Mouse (Mus musculus) thymus, postnatal 14 days (tissue): Measurements from ENCODE around the gene Dmc1.
A peak's percentile ranks its signal among the peaks of the same experiment; 100 is the strongest.

ENCODE experiments used
- DNase-seq: peaks from one replicate; pipeline ENCODE4 v3.0.0; 2021

Gene Dmc1

DNA sequence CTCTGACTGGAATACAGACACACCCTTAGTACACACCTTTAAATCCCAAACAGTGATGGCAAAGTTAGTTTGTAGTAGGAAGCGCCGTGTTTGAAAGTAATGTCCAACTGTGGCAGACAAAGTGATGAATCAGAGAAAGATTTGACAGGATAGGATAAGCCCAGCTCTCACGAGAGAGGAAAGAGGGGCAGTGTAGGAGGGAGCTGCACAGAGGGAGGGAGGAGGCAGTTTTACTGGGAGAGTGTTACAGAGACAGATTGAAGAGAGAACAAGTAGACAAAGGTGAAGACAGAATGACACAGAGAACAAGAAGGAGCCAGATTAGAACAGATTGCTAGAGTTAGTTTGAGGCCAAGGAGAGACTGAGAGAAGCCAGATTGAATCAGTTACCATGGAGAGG, 45.3 kb downstream of the Dmc1 start:
- DNase-seq, result no peak

DNA sequence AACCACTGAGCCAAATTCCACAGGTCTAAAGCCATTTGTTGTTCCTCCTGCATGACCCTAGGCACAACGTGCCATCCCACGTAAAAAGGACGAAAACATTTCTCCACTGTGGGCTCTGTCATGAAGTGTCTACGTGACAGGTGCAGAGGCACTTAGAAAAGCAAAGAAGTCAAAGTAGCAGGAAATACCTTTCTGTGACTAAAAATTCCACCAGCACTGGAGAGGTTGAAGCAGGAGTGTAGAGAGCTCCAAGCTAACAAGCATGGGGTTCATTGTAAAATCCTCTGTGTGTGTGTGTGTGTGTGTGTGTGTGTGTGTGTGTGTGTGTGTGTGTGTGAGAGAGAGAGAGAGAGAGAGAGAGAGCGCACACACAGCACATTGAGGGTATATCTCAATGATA, 52.3 kb downstream of the Dmc1 start:
- no peak for DNase-seq

DNA sequence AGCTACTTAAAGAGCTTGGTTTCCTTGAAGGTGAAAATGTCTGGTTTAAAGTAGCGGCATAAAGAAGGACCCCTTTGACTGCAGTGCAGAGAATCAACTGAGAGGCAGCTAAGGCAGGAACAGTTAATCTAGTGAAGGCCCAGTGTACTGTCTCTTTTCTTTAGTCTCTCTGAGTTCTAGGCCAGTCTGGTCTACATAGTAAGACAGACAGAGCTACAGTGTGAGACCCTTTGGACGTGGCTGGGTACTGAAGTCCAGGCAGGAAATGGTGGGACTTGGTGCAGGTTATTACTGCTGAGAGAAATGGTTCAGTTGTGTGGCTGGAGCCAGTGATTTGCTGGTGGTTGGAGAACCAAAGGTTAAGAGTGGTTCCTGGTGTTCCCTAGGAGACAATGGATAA, 56.7 kb downstream of the Dmc1 start:
- DNase-seq, result no peak

DNA sequence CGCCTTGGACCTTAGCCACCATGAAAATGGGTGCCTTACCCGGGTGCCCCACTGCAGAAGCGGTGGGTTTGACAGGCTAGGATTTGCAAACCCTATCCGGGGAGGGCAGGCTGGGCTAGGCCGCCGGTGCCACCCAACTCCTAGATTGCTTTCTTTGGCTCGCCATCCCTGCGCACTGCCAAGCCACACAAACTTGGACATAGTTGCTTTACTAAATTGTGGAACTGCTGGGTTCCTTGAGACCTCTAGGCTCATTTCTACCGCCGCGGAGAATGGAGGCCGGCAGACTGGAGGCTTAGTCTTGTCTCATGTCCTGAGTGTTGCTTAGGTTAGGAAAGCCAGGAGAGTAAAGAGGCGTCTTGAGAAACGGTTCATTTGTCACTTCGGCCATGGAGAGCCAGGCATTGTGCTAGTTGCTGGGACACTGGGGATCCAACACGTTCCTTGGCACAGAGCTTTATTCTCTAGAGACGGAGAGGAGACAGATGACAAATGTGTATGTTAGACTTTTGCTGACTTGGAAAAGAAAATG, 57.6 kb downstream of the Dmc1 start:
- DNase-seq, result no peak

DNA sequence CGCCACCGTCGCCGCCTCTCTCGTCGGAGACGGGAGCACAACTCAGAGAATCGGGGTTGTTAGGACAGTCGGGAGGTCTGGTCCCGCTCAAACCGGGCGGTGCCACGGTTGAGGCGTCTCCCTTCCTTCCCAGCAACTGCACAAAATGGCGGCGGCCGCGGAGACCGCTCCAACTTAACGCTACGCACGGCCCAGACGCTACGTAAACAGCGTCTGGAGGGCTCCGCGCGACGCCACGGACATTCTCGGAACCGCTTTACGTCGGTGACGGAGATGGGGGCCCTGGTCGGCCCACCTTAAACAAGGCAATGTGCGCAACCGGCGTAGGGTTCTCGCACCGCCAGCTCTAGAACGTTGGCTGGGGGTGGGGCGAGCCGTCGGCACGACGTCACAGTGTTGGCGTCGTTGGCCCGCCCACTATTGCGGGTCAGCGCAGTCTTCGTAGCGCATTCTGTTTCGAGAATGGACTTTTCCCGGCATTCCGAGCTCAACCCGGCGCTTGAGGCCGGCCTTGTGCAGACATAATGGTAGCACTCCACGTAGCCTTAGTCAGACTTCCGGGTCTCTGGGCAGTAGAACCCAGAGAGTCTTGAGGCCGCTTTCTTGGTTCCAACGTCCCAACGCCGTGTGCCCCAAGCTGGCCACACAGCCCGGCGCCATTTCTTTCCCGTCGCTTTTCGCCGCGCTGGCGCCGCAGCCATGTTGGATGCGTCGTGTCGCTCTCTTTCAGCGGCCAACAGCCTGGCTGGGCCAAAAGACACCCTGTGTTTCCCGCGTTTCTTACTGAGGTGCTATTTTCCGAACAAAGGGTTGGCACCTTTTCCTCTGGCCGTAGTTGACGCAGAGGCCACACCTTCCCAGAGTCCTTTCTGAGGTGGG, 58.3 kb downstream of the Dmc1 start, which contains the start of gene Ddx17:
Ddx17 (minus strand) TSS at position 332 of the 879 bp plus-strand sequence.
- DNase-seq, result peak; percentile 98

DNA sequence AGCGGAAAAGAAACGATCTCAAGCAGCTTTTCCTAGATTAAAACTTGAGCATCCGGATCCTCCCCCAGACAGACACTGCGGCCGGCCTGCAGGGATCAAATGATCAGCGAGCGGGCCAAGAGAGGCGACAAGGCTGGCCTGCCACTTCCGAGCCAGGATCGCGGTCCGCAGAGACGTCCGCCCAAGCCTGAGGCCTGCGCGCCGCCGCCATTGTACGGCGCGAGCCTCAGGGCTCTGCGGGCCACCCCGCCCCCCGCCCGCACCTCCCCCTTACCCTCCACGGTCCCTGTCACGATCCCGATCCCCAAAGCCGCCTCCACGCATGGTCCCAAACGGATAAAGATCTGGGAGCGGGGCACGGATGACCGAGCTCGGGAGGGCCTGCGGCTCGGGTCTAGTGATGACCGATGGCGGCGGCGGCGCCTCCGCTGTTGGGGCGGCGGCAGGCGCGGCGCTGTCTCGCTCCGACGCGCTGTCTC, 58.9 kb downstream of the Dmc1 start:
- DNase-seq, result peak; percentile 59

DNA sequence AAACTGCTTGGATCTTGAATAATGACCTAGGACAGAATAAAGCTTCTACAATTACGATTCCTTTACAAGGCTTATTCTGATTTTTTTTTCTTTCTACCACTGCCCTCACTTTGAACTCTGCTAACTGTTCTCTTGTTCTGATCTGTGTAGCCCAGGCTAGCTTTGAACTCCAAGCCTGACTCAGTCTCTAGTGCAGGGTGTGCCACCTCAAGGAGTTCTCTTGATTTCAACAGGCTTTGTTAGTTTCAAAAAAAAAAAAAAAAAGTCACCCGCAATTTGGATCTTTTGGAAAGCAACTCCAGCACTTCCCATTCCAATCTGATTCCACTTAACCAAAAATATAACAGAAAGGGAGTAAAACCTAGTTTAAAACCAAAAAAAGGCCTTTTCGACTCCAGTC, 59.4 kb downstream of the Dmc1 start:
- DNase-seq, result no peak

DNA sequence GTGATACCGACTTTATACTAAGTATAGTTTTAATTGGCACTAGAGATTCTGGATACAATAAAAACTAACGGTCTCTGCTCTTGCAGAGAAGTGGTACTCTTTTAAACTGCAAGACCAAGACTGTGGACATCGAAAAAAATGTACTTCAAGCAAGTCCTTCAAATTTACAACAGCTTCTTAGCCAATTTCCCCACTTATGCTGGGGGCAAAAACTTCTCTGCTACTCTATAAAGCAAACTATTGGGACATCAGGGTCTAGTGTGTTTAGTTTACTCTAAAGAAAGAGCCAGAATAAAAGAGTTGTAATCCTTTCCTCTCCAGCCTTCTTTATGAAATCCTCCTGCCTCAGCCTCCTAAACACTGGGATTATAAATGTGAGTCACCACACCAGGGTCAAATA, 60.9 kb downstream of the Dmc1 start:
- no peak for DNase-seq

DNA sequence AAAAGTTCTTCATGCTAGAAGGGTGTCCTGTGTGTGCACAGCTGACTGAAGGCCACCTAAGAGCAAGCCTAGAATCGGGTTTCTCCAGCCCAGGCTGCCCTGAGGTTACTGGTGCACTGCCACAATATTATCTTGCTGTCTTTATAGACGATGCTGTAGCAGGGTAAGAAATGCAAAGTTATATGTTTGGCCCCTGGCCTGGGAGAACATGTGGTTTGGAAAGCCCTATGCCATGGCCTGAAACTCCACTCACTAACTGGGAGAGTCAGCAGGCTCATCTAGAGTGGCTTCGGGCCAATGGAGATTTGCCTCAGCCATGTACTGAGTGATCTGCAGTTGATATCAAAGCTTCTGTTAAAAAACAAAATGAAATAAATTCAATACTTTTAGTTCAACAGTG, 71.1 kb downstream of the Dmc1 start:
- DNase-seq, result no peak

DNA sequence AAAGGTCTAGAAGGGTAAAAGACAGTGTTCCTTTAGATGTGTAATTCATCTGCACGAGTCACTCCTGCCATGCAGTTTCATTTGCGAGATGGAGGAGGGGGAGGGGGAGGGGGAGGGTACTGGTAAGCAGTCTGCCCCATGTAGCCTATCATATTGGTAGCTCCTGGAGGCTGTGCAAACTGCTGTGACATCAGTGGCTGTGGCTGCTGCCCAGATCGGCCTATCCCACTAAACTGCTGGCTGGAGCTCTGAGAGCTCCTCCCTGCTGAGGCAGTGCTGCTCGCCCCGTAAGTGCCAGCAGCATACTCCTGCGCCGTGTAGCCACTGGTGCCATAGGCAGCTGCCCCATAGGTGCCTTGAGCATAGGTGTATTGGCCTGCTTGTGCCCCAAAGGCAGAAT, 75.0 kb downstream of the Dmc1 start:
- no peak for DNase-seq

DNA sequence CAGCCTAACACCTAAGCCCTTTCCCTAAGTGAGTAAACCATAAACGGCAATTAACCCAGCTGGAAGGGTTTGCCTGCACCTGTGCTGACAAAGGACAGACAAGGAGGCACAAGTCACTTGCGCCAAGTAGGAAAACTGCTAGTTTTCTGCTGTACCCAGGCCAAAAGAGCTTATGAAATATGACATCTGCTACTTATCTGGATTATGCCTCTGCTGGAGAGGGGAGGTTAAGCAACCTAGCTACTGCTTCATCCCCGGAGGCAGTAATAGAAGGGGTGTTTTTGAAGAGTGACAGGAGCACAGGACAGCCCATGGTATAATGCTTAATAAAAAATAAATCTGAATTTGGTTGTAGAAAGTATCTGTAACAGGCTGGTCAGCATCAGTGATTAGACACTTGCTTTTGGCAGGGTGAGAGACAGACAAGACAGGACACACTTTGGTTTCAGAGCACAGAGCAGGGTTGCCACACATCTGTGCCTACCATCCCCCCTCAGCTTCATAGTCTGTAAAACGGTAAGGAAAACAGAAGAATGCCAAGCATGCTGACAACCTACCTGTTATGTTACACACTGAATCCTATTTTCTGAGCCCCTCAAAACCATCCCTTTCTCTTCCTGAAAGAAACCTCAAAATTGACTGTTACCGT, 76.8 kb downstream of the Dmc1 start:
- DNase-seq, result no peak

DNA sequence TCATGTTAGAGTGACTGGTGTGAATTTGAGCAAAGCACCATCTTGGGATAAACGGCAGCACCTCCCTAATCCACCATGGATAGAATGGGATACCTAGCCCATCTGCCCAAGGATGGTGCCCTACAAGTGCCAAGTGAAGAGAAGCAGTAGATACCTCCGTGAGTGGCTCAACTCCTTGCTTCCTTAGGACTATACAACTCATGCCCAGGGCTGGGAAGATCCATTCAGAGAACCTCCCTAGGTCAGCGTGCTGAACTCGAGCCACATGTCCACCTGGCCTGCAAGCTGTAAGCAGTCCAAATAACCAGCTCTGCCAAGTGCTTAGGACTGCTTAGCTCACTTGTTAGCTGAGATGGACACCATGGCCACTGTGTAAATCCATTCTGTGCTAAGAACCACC, 77.7 kb downstream of the Dmc1 start:
- DNase-seq, result no peak

DNA sequence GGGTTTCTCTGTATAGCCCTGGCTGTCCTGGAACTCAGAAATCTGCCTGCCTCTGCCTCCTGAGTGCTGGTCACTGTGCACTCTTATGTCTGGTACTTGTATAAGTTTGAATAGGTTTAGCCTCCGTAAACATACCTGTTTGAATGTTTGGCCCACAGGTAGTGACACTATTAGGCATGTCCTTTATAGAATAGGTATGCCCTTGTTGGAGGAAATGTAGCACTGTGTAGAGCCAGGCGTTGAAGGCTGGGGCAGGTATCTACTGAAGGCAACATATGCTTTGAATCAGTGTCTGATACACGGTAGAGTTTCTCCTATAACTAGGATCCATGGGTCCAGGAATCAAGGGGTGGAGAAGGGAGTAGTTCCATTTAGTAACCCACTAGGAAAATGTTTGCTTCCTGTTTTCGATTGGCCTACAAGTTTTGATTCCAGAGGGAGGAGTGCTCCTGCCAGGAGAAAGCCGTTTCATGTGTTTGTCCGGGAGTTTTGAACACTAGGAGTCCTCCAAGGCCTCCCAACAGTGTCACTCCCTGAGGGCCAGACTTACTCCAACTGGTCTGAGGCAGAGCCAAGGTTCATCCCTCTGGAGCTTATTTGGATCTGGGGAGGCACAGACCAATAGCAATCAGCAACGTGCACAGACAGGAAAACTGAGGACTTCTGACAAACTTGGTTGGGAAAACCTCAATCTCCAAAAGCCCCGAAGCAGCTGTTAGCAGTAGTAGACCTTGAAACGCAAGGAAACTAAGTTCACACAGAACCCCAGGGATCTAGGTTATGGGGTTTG, 78.7 kb downstream of the Dmc1 start:
- no peak for DNase-seq

DNA sequence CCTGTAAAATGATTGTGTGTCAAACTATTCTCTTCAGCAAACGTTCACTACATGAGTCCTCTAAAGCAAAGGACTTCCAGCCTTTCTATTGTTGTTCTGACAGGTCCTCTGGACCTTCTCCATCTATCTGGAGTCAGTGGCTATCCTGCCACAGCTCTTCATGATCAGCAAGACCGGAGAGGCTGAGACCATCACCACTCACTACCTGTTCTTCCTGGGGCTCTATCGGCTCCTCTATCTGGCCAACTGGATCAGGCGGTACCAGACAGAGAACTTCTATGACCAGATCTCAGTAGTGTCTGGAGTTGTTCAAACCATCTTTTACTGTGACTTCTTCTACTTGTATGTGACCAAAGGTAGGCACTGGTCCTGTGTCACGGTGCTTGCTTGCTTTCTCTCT, 79.3 kb downstream of the Dmc1 start:
- no peak for DNase-seq

DNA sequence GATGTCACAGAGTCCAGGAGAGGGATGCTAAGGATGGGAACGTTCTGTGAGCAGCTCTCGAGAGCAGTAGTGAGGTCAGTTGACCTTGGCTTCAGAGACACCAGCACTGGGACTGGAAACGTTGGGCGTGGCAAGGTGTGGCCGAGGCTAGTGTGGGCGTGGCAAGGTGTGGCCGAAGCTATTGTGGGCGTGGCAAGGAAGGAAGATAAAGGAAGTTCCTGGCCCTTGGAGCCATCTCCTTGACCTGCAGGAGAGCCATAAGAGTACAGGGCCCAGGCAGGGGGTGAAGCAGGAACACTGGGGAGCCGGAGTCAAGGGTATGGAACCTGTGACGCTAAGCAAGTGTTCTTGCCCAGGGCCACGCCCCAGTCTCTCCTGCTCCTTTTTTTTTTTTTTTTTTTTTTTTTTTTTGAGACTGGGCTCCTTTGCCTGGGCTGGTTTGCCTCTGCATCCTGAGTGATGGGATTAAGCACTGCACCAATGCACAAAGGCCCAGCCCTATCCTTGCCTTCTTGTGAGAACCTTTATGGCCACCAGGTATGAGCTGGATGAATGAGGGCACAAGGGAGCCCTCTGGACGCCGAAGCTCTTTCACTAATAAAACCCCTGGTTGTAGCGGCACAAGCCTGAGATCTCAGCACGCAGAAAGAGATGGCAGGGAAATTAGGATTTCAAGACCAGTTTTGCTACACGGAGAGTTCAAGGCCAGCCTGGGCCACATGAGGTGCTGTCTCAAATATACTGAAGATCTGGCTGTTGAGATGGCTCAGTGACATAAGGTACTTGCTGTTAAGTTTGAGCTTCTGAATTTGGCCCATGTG, 85.3 kb downstream of the Dmc1 start:
- DNase-seq, result no peak

DNA sequence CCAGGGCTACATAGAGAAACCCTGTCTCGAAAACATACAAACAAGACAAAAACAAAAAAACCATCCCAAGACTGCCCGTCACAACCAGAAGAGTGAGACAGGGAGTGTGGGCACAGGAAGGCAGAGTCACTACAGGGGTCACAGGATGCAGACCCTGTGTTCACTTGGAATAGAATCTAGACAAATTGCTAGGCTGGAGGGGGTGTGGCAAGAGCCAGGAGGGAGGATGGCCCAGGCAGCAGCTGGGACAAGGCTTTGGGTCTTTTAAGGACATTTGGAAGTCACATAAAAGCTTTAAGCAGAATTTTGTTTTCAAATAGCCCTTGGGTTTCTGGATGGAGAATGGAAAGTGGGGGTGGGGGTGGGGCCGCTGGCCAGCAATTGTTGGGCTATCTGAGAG, 86.3 kb downstream of the Dmc1 start:
- DNase-seq, result no peak

DNA sequence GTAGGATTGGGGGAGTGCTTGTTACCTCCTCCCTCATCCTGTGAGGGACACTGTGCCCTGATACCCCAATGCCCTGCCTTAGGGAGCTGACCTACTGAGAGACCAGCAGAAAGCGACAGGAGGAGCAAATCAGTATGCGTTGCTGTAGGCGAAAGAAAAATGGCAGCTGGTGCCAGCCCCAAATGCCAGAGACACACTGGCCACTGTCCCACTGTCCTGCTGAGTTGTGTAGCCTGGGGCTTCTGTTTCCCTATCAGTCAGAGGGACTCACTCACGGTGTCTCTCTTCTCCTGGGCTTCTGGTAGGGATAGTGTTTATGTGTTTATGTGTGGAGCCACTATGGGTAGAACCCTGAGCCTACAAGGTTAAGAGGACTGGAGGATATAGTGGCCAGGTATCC, 87.2 kb downstream of the Dmc1 start:
- no peak for DNase-seq

DNA sequence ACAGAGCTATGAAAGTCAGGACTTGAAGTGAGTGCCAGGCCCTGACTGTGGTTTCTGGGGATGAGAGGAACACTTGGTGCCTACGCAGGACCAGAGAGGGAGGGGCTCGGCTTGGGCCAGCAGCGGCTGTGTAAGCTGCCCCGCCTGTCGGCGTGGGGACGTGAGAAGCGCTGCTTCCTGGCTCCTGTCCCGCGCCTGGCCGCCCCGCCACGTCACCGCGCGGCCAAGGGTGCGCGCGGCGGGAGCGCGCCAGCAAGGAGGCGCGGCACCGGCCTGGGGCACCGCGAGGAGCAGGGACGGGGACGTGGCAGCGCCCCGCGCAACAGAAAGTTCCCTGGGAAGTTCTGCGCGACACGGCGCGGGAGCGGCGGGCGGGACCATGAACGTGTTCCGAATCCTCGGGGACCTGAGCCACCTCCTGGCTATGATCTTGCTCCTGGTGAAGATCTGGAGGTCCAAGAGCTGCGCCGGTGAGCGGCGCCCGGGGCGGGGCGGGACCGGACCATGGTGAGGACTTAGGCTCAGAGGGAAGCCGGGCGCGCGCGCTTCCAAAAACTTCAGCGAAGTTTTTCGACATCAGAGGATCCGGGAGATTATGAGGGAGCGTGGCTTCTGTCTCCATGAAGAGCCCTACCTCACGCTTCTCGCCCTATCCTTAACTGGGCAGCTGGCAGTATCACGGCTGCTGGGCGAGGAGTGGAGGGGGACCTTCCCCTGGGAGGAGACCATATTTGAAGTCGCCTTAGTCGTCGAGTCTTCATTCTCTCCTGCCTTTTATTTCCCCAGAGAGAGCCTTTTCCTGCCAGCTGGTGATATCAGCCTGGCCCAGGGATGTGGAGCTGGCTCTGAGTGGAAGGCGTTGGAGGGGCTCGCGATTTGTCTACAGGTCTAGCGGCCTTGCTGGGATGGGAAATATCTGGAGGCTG, 88.5 kb downstream of the Dmc1 start, which contains the start of gene Kdelr3:
Kdelr3 (plus strand) TSS at position 241 of the 926 bp plus-strand sequence.
- peak; percentile 35 for DNase-seq

DNA sequence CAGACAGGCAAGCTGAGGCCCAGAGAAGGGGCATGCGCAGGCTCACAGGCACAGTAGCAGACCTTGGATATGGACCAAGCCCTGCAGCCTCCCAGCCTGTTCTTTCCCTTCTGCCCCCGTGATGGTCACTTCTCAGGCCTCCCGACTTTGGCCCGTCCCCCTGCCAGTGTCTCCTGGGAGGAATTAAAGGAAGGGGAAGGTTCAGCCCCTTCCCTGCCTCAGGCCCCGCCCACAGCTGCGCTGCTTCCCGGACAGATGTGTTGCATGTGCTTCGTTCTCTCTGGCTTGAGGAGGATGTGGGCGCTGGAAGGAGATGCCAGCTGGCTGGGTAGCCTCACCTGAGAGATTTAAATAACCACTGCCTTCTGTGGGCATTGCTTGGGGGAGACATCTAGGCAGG, 91.0 kb downstream of the Dmc1 start:
- DNase-seq, result peak; percentile 33

DNA sequence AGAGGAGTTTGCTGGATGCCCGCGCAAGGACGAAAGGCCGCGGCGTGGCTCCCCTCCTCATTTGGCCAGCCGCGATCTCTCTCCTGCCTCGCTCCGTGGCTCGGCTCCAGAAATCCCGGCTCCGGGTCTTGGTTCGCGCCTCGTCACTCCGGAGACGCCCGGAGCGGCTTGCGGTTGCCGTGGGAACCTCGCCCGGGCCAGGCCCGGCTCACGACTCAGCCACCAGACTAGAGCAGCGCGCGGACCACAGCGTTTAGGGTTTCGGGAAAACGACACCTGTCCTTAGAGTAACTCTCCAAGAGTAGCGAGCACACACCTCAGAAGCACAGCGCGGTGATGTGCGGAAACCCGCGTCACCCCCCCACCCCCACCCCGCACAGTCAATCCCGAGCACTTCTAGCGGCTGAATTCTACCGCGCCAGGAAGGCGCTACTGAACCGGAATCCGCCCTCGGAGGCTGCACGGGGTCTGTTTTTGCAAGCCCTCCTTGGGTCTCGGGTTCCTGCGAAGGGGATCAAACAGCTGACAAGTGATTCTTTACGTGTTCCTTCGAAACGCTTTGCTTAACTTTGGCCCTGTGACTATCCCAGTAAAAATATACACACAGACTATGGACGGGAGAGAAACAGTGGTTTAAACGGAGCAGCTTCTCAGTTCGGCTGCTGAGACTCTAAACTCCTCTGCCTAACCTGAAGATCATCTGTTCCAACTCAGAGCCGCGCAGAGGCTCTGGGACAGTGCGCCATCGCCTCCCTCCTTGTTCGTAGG, 93.2 kb downstream of the Dmc1 start:
- peak; percentile 58 for DNase-seq
